Mouse (Mus musculus): ENCODE measurements at regions not wholly inside any gene's neighbourhood (a gene's known extent, or its start where the extent isn't known, plus 50 kb on each side); places are given as distances from the start of the nearest gene placed in this dataset.

DNA sequence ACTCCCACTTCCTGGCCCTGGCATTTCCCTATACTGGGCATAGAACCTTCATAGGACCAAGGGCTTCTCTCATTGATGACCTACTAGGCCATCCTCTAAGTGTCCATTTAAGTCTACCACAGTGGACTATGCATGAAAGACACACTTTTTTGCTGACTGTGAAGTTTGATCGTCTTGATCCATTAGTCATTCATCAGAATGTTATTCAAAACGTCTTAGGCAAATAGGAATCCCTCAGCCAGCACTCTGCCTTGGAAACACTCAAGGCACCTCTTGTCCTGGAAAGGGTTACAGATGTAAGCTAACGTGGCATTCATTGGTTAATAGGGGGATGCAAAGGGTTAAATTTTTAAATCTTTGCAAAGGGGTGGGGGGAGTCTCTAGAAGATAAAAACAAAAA, 269.0 kb downstream of the Ptprc start:
- TF ChIP-seq CTCF (IDR thresholded peaks at IDR 0.05) (no peak), POLR2A (IDR thresholded peaks at IDR 0.05; ENCODE audit: insufficient read depth, low read depth, low read length) (no peak)
